Mouse (Mus musculus): ENCODE data around the gene Ppp1cc. TPM values are rescaled to one million over a fixed set of nuclear protein-coding genes. Genes with fewer than 3 reads are reported as not detected.
"Not testable (repeated sequence)": the region's sequence is repeated elsewhere in the genome, so short reads cannot be mapped to it uniquely, and the experiment has no call there.

The Ppp1cc gene
- polyA plus RNA-seq, 1 experiment from 2014 or later, result 240 TPM

DNA sequence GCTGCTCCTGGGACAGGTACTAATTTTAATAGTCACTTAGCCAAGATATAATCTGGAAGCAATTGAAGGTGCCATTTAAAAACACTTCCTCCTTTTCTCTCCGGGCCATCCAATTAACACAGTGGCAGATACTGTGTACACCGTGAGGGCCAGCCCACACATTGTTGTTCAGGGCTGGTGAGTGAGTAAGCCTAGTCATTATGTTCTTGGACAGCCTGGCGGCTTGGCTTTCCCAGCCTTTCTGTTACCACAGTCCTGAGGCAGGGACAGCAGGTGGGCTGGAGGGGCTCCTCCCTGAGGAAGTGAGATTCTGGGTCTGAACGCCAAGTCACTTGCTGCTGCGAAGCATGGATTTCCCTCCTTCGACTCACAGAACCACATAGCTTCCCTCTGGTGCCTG is 21.6 kb downstream of the Ppp1cc start:
- H3K9ac ChIP-seq, result no peak overlapping the region
- H3K4me1 ChIP-seq (replicated peaks), result no peaks in the 10 kb centered on the region
- WGBS, result 60% methylated on average over 6 of the region's 6 CpGs
- peaks cover 12% of the 10 kb centered on the region for H3K36me3 ChIP-seq
- no peak overlapping the region for H3K27ac ChIP-seq
- ATAC-seq, result no peak
- H3K4me3 ChIP-seq (replicated peaks), result no peak overlapping the region
- no peaks in the 10 kb centered on the region for H3K9me3 ChIP-seq
- no peaks in the 10 kb centered on the region for H3K27me3 ChIP-seq (replicated peaks)
- H3K4me2 ChIP-seq (replicated peaks), result no peak overlapping the region

DNA sequence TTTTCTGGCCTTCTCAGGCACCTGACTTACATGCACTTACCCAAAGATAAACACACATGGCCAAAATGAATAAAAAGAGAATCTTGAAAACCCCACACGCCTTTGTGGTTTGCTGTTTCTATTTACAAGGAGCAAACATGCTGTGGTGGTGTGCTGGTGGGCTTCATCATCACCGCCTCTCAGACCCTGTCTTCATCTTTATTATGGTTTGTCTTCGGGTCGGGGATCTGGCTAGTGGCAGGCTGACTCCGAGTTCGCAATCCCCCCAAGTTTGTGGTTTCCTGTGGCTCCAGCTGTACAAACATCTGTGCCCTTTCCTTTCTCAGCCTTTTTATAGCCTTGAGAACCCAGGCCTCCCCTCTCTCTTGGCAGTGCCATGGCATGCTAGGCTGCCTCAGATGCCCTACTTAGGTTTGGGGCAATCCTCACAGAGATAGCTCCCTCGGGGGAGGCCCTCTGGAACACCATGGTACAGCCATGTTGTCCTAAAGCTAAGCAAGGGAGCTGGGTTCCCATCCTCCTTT is 26.3 kb downstream of the Ppp1cc start:
- ATAC-seq, result no peak
- WGBS, result 88% methylated on average over 7 of the region's 7 CpGs
- Histone ChIP-seq H3K4me2 (replicated peaks) (no peak overlapping the region), H3K36me3 (no peaks in the 10 kb centered on the region), H3K9me3 (no peaks in the 10 kb centered on the region), H3K9ac (no peak overlapping the region), H3K27ac (no peak overlapping the region), H3K4me1 (replicated peaks) (no peaks in the 10 kb centered on the region), H3K27me3 (replicated peaks) (no peaks in the 10 kb centered on the region), H3K4me3 (replicated peaks) (no peak overlapping the region)

DNA sequence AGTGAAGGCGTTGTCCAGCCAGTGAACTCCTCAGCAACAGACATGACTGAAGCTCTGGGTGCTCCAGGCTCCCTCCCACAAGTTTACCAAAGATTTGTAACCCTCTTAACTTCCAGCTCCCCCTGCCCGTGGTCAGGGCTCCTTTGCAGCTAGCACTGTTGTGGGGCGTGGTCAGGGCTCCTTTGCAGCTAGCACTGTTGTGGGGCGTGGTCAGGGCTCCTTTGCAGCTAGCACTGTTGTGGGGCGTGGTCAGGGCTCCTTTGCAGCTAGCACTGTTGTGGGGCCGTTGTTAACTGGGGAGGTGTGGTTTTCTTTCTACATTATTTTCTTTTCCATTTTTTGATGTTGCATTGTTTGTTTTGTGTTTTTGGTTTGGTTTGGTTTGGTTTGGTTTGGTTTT is 26.8 kb downstream of the Ppp1cc start:
- not testable (repeated sequence) for H3K4me3 ChIP-seq (replicated peaks); H3K36me3 ChIP-seq; H3K9ac ChIP-seq; H3K4me1 ChIP-seq (replicated peaks); ATAC-seq; H3K27ac ChIP-seq; H3K9me3 ChIP-seq; H3K4me2 ChIP-seq (replicated peaks); H3K27me3 ChIP-seq (replicated peaks)
- 93% methylated on average over 6 of the region's 6 CpGs for WGBS

DNA sequence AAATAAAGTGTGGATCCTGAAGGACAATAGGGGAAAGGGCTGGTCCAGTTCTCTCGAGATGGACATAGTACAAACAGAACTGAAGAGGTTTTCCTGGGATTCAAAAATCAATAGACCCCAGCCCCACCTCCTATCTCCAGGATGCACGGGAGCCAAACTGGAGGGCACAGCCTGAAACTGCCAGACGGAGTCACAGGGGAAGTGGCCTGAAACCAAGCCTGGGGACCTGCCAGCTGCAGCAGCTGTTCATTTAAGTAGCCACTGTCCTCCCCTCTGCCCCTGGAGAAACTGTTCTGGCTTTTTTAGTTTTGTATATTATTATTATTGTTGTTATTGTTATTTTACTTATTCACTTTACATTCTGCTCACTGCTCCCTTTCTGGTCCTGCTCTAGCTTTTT is 31.0 kb downstream of the Ppp1cc start:
- H3K27ac ChIP-seq, result no peak overlapping the region
- no peak for ATAC-seq
- no peaks in the 10 kb centered on the region for H3K36me3 ChIP-seq
- H3K4me3 ChIP-seq (replicated peaks), result no peak overlapping the region
- H3K4me1 ChIP-seq (replicated peaks), result no peaks in the 10 kb centered on the region
- no peaks in the 10 kb centered on the region for H3K9me3 ChIP-seq
- no peak overlapping the region for H3K4me2 ChIP-seq (replicated peaks)
- H3K27me3 ChIP-seq (replicated peaks), result no peaks in the 10 kb centered on the region
- 50% methylated on average over 3 of the region's 3 CpGs for WGBS
- no peak overlapping the region for H3K9ac ChIP-seq

DNA sequence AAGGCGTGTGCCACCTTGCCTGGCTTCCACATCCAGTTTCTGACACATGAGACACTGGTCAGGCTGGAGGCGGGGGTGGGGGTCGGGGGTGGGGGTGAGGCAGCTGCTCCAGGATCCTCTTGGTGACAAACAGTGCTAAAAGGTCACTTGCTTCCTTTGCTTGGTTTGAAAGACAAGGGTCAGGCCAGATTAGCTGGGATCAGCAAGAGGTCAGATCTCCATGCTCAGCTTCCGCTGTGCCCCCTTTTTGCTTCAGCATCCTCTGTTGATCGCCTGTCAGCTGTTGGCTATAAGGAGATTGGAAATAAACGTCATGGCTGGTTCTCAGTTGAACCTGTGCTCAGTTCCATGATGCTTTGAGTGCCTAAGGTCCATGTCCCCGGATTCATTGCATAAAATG is 32.4 kb downstream of the Ppp1cc start:
- H3K4me2 ChIP-seq (replicated peaks), result no peak overlapping the region
- WGBS, result 69% methylated on average over 7 of the region's 7 CpGs
- no peaks in the 10 kb centered on the region for H3K4me1 ChIP-seq (replicated peaks)
- H3K27ac ChIP-seq, result no peak overlapping the region
- no peaks in the 10 kb centered on the region for H3K36me3 ChIP-seq
- no peak overlapping the region for H3K9ac ChIP-seq
- H3K27me3 ChIP-seq (replicated peaks), result no peaks in the 10 kb centered on the region
- no peaks in the 10 kb centered on the region for H3K9me3 ChIP-seq
- no peak for ATAC-seq
- no peak overlapping the region for H3K4me3 ChIP-seq (replicated peaks)

DNA sequence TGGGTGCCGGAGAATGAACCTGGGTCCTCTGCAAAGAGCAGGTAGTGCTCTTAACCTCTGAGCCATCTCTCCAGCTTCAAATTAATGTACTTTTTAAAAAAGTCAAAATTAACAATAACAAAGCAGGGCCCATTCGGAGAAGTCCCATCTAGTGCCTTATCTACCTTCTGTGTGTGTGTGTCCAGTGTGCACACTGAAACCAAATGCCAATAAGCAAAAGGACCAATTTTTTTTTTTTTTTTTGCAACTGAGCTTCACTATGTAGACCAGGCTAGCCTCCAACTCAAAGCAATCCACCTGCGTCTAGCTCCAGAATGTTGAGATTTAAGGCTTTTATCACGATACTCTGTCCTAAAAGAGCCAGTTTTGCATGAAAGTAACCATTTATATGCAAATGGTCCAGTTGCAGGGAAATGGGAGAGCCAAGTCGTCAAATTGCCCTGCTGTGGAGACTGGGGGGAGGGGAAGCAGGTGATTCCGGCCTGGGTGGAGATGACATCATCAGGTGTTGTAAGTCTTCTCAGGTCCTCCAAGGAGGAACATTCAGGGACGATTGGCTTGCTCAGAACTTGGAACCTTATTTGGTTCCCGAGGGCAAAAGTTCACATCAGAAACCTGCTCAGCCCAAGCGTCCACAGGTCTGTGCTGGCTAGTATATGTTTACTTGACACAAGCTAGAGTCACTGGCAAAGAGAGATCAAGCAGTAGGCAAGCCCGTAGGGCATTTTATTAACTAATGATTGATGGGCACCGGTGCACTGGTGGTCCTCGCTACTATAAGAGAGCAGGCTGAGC is 33.4 kb downstream of the Ppp1cc start:
- no peak for ATAC-seq
- H3K27me3 ChIP-seq (replicated peaks), result no peaks in the 10 kb centered on the region
- no peaks in the 10 kb centered on the region for H3K9me3 ChIP-seq
- H3K4me2 ChIP-seq (replicated peaks), result no peak overlapping the region
- no peaks in the 10 kb centered on the region for H3K4me1 ChIP-seq (replicated peaks)
- no peak overlapping the region for H3K4me3 ChIP-seq (replicated peaks)
- H3K36me3 ChIP-seq, result no peaks in the 10 kb centered on the region
- no peak overlapping the region for H3K9ac ChIP-seq
- 56% methylated on average over 12 of the region's 12 CpGs for WGBS
- H3K27ac ChIP-seq, result no peak overlapping the region

DNA sequence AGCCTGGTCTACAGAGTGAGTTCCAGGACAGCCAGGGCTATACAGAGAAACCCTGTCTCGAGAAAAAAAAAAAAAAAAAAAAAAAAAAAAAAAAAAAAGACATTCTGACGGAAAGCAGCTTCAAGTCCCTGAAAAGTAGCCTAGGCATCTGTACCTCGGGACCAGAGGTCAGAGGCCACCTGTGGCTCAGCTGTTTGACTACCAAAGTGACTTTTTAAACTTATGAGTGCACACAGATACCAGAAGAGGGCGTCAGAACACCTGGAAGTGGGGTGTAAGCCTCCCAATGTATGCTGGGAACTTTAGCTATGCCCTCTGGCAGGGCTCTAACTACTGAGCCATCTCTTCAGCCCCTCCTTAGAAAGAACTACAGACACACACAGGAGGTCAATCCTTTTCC is 34.3 kb downstream of the Ppp1cc start:
- H3K27ac ChIP-seq, result no peak overlapping the region
- H3K4me2 ChIP-seq (replicated peaks), result no peak overlapping the region
- no peaks in the 10 kb centered on the region for H3K4me1 ChIP-seq (replicated peaks)
- H3K36me3 ChIP-seq, result no peaks in the 10 kb centered on the region
- H3K27me3 ChIP-seq (replicated peaks), result no peaks in the 10 kb centered on the region
- 21% methylated on average over 4 of the region's 4 CpGs for WGBS
- no peaks in the 10 kb centered on the region for H3K9me3 ChIP-seq
- no peak overlapping the region for H3K4me3 ChIP-seq (replicated peaks)
- no peak overlapping the region for H3K9ac ChIP-seq
- no peak for ATAC-seq

DNA sequence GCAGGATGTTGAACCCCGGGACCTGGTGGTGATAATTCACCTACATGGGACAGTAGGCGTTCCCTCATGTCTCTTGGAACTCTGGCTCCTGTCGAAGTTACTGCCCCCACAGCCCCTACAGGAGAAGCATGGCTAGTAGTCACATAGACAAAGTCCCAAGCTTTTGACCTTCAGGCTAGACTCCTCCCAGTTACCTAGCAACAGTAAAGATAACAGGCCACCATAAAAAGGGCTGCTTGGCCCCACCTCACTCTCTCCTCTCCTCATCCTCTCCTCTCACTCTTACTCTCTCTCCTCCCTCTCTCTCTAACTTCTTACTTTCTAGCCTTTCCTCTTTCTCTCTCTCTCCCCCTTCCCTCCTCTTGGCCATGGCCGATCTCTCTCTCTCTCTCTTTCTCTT is 42.8 kb downstream of the Ppp1cc start:
- WGBS, result 86% methylated on average over 4 of the region's 4 CpGs
- Histone ChIP-seq H3K4me3 (replicated peaks) (no peak overlapping the region), H3K9ac (no peak overlapping the region), H3K4me1 (replicated peaks) (no peaks in the 10 kb centered on the region), H3K36me3 (no peaks in the 10 kb centered on the region), H3K9me3 (no peaks in the 10 kb centered on the region), H3K27ac (no peak overlapping the region), H3K27me3 (replicated peaks) (no peaks in the 10 kb centered on the region), H3K4me2 (replicated peaks) (no peak overlapping the region)
- ATAC-seq, result no peak

DNA sequence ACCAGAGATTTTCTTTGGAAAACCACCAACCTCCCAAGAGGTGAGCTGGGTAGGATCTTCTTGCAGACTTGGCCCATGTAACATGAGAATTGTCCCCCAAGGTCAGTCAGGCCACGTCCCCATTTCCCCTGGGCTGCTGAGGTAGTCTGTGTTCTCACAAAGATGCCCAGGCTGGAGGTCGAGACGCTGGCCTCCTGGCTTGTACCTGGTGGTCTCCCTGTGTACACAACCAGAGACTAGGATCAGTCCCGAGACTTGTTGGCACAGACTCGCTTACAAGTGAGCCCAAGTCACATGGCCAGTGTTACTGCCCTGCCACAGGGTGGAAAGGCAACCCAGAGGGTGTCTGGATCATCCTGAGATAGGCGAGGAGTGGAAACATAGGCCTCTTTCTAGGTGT is 43.8 kb downstream of the Ppp1cc start:
- H3K9me3 ChIP-seq, result no peaks in the 10 kb centered on the region
- WGBS, result 85% methylated on average over 6 of the region's 6 CpGs
- no peak for ATAC-seq

DNA sequence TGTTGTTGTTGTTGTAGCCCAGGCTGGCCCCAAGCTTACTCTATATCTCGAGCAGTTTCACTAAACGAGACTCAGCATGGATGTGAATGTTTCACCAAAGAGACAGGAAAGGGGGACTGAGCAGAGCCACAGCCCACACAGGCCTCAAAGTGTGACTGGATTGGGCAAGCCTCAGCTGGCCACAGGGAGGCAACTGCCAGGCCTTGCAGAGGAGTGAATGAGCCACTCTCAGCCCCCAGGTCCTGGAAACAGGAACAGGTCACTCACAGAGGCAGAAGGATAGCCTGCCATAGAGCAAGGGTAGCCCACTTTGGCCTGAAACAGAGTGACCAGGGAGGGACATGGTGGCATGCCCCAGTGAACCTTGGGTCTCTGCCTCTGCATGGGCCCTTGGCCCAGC is 46.1 kb downstream of the Ppp1cc start:
- Histone ChIP-seq H3K4me2 (replicated peaks) (no peak overlapping the region), H3K36me3 (no peaks in the 10 kb centered on the region), H3K27ac (no peak overlapping the region), H3K4me1 (replicated peaks) (no peaks in the 10 kb centered on the region), H3K9me3 (no peaks in the 10 kb centered on the region), H3K27me3 (replicated peaks) (no peaks in the 10 kb centered on the region), H3K9ac (no peak overlapping the region), H3K4me3 (replicated peaks) (no peak overlapping the region)
- ATAC-seq, result no peak
- 69% methylated on average over 2 of the region's 2 CpGs for WGBS

More for the DNA sequence above, 43.8 kb downstream of the Ppp1cc start:
- no peak overlapping the region for H3K27ac ChIP-seq
- no peaks in the 10 kb centered on the region for H3K36me3 ChIP-seq
- no peaks in the 10 kb centered on the region for H3K4me1 ChIP-seq (replicated peaks)
- H3K9ac ChIP-seq, result no peak overlapping the region
- H3K4me3 ChIP-seq (replicated peaks), result no peak overlapping the region
- no peak overlapping the region for H3K4me2 ChIP-seq (replicated peaks)
- H3K27me3 ChIP-seq (replicated peaks), result no peaks in the 10 kb centered on the region

DNA sequence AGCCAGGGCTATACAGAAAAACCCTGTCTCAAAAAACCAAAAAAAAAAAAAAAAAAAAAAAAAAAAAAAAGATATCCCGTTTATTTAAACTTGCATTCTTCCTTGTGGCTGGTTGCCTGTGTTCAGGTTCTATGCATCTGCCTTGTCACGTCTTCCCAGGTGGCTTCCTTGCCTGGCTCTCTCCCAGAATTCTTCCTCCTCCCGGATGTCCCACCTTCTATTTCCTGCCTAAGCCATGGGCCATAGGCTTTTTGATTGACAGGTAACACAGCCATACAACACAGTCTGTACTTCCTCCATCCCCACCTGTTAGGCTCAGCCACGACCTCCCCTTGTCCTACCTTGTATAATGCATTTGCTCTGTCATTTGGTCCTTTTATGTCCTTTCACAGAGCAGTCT is 48.4 kb downstream of the Ppp1cc start, which contains the start of gene Hvcn1:
Gene Hvcn1, plus strand, starts transcription at position 330 of the 400 bp plus-strand sequence.
- 75% methylated on average over 4 of the region's 4 CpGs for WGBS

DNA sequence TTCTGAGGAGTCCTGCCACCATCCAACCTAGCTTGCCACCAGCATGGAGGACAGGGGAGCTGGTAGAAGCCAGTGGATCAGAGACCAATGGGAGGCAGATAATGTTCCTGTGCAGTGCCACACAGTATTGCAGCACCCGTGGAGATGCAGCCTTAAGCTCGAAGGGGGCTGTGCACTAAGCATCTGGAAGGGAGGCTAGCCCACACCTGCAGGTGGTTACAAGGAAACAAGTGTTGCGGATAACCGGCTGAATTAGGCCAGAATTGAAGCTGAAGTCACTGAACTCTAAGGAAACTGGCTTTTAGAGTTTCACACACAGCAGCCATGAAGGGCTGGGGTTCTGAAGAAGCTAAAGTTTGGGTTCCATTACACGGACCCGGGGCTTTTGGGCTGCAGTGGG is 50.8 kb downstream of the Ppp1cc start:
- WGBS, result 58% methylated on average over 6 of the region's 6 CpGs
- Histone ChIP-seq H3K4me3 (replicated peaks) (no peak overlapping the region), H3K27me3 (replicated peaks) (no peaks in the 10 kb centered on the region), H3K9me3 (no peaks in the 10 kb centered on the region), H3K4me1 (replicated peaks) (peaks cover 9% of the 10 kb centered on the region; the same call in 1 of the 2 replicates), H3K9ac (no peak overlapping the region), H3K27ac (peak overlapping the region; percentile 64; the same call in 1 of the 2 replicates), H3K4me2 (replicated peaks) (peak overlapping the region; percentile 65; the same call in 1 of the 2 replicates), H3K36me3 (no peaks in the 10 kb centered on the region)
- ATAC-seq, result no peak

More for the DNA sequence above, 48.4 kb downstream of the Ppp1cc start, which contains the start of gene Hvcn1:
- no peak for ATAC-seq
- H3K27me3 ChIP-seq (replicated peaks), result no peaks in the 10 kb centered on the region
- no peaks in the 10 kb centered on the region for H3K36me3 ChIP-seq
- no peaks in the 10 kb centered on the region for H3K9me3 ChIP-seq
- H3K27ac ChIP-seq, result no peak within 1 kb of the TSS
- H3K4me2 ChIP-seq (replicated peaks), result no peak within 1 kb of the TSS
- peaks cover 9% of the 10 kb centered on the region; the same call in 1 of the 2 replicates for H3K4me1 ChIP-seq (replicated peaks)
- no peak within 1 kb of the TSS for H3K9ac ChIP-seq
- no peak within 1 kb of the TSS for H3K4me3 ChIP-seq (replicated peaks)
